Mouse (Mus musculus) kidney, adult 2 months (tissue): ENCODE results near the gene Rnf220. TPM values are rescaled to one million over a fixed set of nuclear protein-coding genes. Genes with fewer than 3 reads are reported as not detected.

Source experiments
- DNase-seq: peaks from one replicate; pipeline ENCODE4 v3.0.0; 2021
- H3K27ac ChIP-seq: fragments of 200-500 bp; 2 replicates; pipeline ENCODE4 v1.5.1; 2012; ENCODE audit warnings: low read depth, low read length, control low read depth, inconsistent platforms; ENCODE audit not compliant: insufficient read depth
- H3K27me3 ChIP-seq: fragments of 200-500 bp; replicated peaks from 2 replicates; pipeline ENCODE4 v1.6.1; 2012; ENCODE audit warnings: mild to moderate bottlenecking, moderate library complexity, low read length, inconsistent platforms; ENCODE audit not compliant: control insufficient read depth, insufficient read depth
- H3K36me3 ChIP-seq: fragments of 200-500 bp; 2 replicates; pipeline ENCODE4 v1.6.1; 2012; ENCODE audit warnings: mild to moderate bottlenecking, moderate library complexity, low read length, inconsistent platforms; ENCODE audit not compliant: control insufficient read depth, insufficient read depth
- H3K4me1 ChIP-seq: fragments of 200-500 bp; 2 replicates; pipeline ENCODE4 v1.6.1; 2011; ENCODE audit warnings: low read length; ENCODE audit not compliant: control insufficient read depth, insufficient read depth
- H3K4me3 ChIP-seq: fragments of 200-500 bp; 2 replicates; pipeline ENCODE4 v1.5.1; 2011; ENCODE audit warnings: mild to moderate bottlenecking, low read depth, low read length, control low read depth; ENCODE audit not compliant: insufficient read depth
- CTCF ChIP-seq: fragments of 200-500 bp; conservative IDR thresholded peaks from 2 replicates; pipeline ENCODE4 v1.5.1; 2011; ENCODE audit warnings: low read depth, mild to moderate bottlenecking, control low read depth, low read length, moderate library complexity, mixed read lengths; ENCODE audit not compliant: insufficient read depth, insufficient read length
- POLR2A ChIP-seq: fragments of 200-500 bp; IDR thresholded peaks from one replicate; pipeline ENCODE4 v1.6.1; 2011; ENCODE audit warnings: low read depth, low read length, control low read depth
- WGBS: fragments of 180-500 bp; shearing (Covaris S2); methylation state at CpG from one replicate; pipeline ENCODE4 v1.1.7; 2018; 5-methylcytosine and 5-hydroxymethylcytosine counted together
- polyA plus RNA-seq: library from polyadenylated mRNA; depleted of rRNA; stranded (reverse); fragments of >200 nt; gene quantifications from 2 replicates; pipeline ENCODE4 v1.2.3, GENCODE M21; 2012

Rnf220 gene
- polyA plus RNA-seq, 1 experiment, result 70.7 TPM

DNA sequence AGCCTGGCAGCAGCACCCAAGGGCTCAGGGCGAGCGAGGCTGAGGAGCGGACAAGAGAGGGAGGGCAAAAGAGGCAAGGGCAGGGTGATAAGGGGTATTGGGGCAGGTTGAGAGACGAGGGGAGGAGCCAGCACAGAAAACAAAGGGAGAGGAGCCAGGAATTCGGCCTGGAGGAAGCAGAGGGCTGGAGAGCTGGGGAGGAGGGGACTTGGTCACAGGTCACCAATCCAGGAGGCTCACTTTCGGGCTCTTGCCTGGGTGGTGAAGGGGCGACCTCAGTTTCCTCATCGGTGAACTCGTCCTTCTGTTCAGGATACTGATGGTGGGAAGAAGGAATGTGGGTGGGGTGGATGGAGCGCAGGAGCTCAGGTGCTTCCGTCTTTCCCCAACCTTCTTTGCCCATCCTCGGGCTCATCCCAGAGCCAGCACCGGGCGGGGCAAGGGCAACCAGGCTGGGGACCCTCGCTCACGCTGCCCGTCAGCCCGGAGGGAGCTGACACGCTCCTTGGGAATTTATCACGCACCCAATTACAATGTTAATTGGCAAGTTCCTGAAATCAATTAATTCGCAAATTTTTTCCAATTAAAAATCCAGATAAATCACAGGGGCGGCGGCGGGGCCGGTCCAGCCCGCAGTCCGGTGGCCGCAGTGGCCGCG is 193.1 kb downstream of the Rnf220 start:
- H3K27me3 ChIP-seq, result no peaks in the 10 kb centered on the region; the same call in 1 of the 2 replicates
- TF ChIP-seq CTCF (no peak), POLR2A (no peak)
- H3K4me1 ChIP-seq, result no peaks in the 10 kb centered on the region
- no peaks in the 10 kb centered on the region for H3K36me3 ChIP-seq
- DNase-seq, result no peak
- no peak overlapping the region for H3K27ac ChIP-seq
- H3K4me3 ChIP-seq, result 0 out of 2 replicates have a peak overlapping the region, but pooled peaks have one; percentile 3
- 21% methylated on average over 30 of the region's 30 CpGs for WGBS

DNA sequence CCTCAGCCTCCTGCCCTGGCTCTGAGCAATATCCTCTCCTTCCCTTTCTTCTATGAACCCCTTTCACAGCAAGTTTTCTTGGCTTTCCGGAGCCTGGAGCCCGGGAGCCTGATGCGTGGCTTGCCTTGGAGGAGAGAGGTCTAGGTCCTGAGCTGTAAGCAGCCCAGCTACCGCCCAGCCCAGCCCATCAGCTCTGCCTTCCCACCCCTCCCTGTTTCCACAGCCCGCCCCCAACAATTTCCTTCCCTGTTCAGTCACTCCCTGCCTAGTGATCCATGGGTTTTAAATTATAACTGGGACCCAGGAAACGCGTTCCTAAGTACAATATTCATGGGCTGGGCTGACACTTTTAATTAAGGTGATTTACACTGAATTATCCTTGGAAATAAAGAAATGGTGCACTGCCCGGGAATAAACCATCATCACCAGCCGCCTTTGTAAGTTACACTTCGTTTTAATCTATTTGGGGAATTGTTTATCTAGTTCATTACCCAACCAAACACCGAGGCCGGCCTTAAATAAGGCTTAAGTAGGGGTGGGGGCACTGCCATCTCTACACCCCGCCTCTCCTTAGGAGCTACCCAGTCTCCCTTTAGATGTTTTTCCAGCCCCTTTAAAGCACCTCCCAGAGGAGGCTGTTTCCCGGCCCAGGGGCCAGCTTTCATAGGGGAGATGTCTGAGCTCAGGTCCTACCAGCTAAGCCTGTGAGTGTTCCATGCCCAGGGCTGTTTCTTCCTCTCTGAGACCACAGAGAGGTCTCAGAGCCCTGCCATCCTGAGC is 194.6 kb downstream of the Rnf220 start:
- WGBS, result 28% methylated on average over 14 of the region's 14 CpGs
- no peak for TF ChIP-seq CTCF
- no peak for TF ChIP-seq POLR2A
- Histone ChIP-seq H3K36me3 (no peaks in the 10 kb centered on the region), H3K4me1 (no peaks in the 10 kb centered on the region), H3K4me3 (no peak overlapping the region), H3K27me3 (no peaks in the 10 kb centered on the region; the same call in none of the 2 replicates), H3K27ac (no peak overlapping the region)
- no peak for DNase-seq

DNA sequence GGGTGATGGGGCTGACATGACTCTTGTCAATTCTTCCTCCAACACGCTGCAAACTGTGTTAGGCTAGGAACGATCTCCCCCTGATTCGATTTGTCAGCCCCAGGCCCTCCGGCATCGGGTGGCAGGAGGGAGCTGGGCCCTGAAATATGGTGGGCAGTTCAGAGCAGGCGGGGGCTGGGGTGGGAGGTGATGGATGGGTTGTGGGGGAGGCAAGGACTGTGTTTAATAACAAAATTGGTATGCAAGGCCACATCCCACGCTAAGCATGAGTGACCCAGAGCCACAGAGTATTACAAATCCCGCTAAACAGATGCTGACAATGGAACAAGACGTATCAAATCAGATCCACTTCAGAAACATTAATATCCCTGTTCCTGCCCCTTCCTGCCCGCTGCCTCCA is 196.9 kb downstream of the Rnf220 start:
- Histone ChIP-seq H3K27ac (no peak overlapping the region), H3K4me3 (no peak overlapping the region), H3K27me3 (no peaks in the 10 kb centered on the region; the same call in none of the 2 replicates), H3K4me1 (no peaks in the 10 kb centered on the region), H3K36me3 (no peaks in the 10 kb centered on the region)
- DNase-seq, result no peak
- TF ChIP-seq CTCF, result no peak
- TF ChIP-seq POLR2A, result no peak
- 47% methylated on average over 10 of the region's 10 CpGs for WGBS

DNA sequence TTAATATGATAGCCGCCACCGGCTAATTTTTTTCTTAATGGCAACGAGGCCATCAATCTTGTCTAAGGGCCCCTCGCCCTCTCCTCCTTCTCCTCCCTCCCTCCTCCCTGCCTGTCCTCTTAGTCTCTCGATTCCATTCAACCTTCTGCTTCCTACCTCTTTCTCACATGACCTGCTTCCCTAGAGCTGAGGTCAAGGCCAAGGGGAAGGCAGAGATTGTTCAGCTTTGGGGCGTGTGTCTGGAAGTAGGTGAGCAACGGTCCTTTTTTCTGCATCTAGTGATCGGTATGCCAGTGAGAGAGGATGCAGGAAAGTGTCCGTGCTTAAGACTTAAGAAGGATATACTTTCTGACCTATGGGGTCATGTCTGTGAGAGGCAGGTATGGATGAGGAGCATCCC is 199.0 kb downstream of the Rnf220 start:
- H3K4me1 ChIP-seq, result no peaks in the 10 kb centered on the region
- H3K27me3 ChIP-seq, result no peaks in the 10 kb centered on the region; the same call in 1 of the 2 replicates
- DNase-seq, result no peak
- no peak overlapping the region for H3K4me3 ChIP-seq
- H3K36me3 ChIP-seq, result no peaks in the 10 kb centered on the region
- no peak for TF ChIP-seq POLR2A
- no peak for TF ChIP-seq CTCF
- H3K27ac ChIP-seq, result no peak overlapping the region
- WGBS, result 66% methylated on average over 9 of the region's 9 CpGs

DNA sequence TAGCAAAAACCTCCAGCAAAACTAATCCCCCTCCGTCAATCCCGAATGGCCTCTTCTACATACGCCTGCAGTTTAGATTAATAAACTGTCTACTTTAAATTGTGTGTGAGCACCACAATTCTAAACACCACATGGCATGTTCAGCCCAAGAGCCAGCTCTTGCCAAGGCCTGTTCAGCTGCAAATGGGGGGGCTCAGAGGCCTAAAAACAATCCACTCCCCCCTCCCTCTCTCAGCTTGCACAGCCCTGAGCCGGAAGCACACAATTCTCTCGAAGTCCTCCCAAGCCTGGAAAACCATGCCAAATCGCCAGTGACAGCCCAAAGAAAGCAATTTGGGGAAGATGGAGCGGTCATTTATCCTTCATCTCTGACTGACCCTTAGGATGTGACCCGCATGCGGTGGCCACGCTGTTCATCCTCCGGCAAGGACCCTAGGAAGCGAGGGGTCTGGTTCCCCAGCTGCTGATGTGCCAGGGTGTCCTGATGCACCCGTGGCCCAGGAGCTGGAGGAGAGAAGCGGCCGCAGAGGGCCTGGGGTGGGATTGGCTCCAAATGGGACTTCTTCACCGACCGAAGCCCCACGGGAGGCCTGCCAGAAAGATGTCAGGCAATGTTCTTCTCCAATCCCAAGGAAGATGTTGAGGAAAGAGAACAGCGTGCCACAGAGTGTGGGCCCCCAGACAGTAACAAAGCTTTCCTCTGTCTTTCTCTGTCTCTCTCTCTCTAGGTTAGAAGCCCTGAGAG is 199.8 kb downstream of the Rnf220 start:
- Histone ChIP-seq H3K27me3 (no peaks in the 10 kb centered on the region; the same call in 1 of the 2 replicates), H3K36me3 (no peaks in the 10 kb centered on the region), H3K4me1 (no peaks in the 10 kb centered on the region), H3K4me3 (no peak overlapping the region), H3K27ac (no peak overlapping the region)
- 83% methylated on average over 19 of the region's 19 CpGs for WGBS
- no peak for TF ChIP-seq POLR2A
- no peak for TF ChIP-seq CTCF
- DNase-seq, result no peak

DNA sequence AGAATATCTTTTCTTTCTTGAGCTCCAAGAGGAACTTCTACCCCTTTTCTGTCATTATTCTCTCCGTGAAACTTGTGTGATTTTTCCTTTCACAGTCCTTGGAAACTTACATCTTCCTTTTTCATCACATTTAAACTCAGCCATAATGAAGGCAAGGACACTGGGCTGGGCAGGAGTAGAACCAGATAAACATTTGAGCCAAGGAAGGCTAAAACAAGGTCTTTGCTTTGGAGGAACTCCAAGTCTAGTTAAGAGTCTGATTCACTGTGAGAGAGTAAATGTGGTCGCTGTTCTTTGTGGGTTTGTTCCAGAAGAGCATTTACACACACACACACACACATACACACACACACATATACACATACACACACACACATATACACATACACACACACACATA is 205.2 kb downstream of the Rnf220 start:
- Histone ChIP-seq H3K4me3 (no peak overlapping the region), H3K27me3 (no peaks in the 10 kb centered on the region), H3K36me3 (no peaks in the 10 kb centered on the region), H3K4me1 (peaks cover 3% of the 10 kb centered on the region; the same call in 1 of the 2 replicates), H3K27ac (no peak overlapping the region)
- DNase-seq, result no peak
- WGBS, result 87% methylated on average over 2 of the region's 2 CpGs
- TF ChIP-seq CTCF (no peak), POLR2A (no peak)
